Mouse (Mus musculus): ENCODE results near the gene Thoc3. TPM values are rescaled to one million over a fixed set of nuclear protein-coding genes. Genes with fewer than 3 reads are reported as not detected.

Thoc3 gene
- polyA plus RNA-seq, 1 experiment from 2014 or later = 90.6 TPM

GRCm38 (mm10) chr13:54491381-54491780 is 22.7 kb upstream of the Thoc3 start:
- 80% methylated on average over 6 of the region's 6 CpGs for WGBS
- Histone ChIP-seq H3K4me1 (ENCODE audit: control insufficient read depth, insufficient read depth, low read length) (no peaks in the 10 kb centered on the region), H3K27me3 (replicated peaks; ENCODE audit: control insufficient read depth, insufficient read depth, low read length) (no peaks in the 10 kb centered on the region), H3K4me2 (ENCODE audit: low read depth, low read length) (no peak overlapping the region), H3K27ac (ENCODE audit: low read length) (no peak overlapping the region), H3K9ac (ENCODE audit: low read depth, low read length) (no peak overlapping the region), H3K36me3 (ENCODE audit: control insufficient read depth, insufficient read depth, low read length) (no peaks in the 10 kb centered on the region), H3K4me3 (ENCODE audit: low read length) (no peak overlapping the region), H3K9me3 (ENCODE audit: control insufficient read depth, low read length) (no peaks in the 10 kb centered on the region)
- ATAC-seq = no peak

- 77% methylated on average over 5 of the region's 5 CpGs for WGBS
Measured at GRCm38 (mm10) chr13:54490411-54490810, 21.8 kb upstream of the Thoc3 start.

GRCm38 (mm10) chr13:54481498-54481897 is 12.8 kb upstream of the Thoc3 start:
- H3K4me1 ChIP-seq (ENCODE audit: control insufficient read depth, insufficient read depth, low read length) = no peaks in the 10 kb centered on the region
- ATAC-seq = no peak
- H3K9ac ChIP-seq (ENCODE audit: low read depth, low read length) = no peak overlapping the region
- H3K36me3 ChIP-seq (ENCODE audit: control insufficient read depth, insufficient read depth, low read length) = no peaks in the 10 kb centered on the region
- no peak overlapping the region for H3K4me3 ChIP-seq (ENCODE audit: low read length)
- no peaks in the 10 kb centered on the region for H3K9me3 ChIP-seq (ENCODE audit: control insufficient read depth, low read length)
- 80% methylated on average over 14 of the region's 14 CpGs for WGBS
- no peak overlapping the region for H3K4me2 ChIP-seq (ENCODE audit: low read depth, low read length)
- no peaks in the 10 kb centered on the region for H3K27me3 ChIP-seq (replicated peaks; ENCODE audit: control insufficient read depth, insufficient read depth, low read length)
- no peak overlapping the region for H3K27ac ChIP-seq (ENCODE audit: low read length)

More at GRCm38 (mm10) chr13:54490411-54490810, 21.8 kb upstream of the Thoc3 start:
- Histone ChIP-seq H3K27me3 (replicated peaks; ENCODE audit: control insufficient read depth, insufficient read depth, low read length) (no peaks in the 10 kb centered on the region), H3K36me3 (ENCODE audit: control insufficient read depth, insufficient read depth, low read length) (no peaks in the 10 kb centered on the region), H3K4me1 (ENCODE audit: control insufficient read depth, insufficient read depth, low read length) (no peaks in the 10 kb centered on the region), H3K4me3 (ENCODE audit: low read length) (no peak overlapping the region), H3K27ac (ENCODE audit: low read length) (no peak overlapping the region), H3K9me3 (ENCODE audit: control insufficient read depth, low read length) (no peaks in the 10 kb centered on the region), H3K9ac (ENCODE audit: low read depth, low read length) (no peak overlapping the region), H3K4me2 (ENCODE audit: low read depth, low read length) (no peak overlapping the region)
- ATAC-seq = no peak

DNA sequence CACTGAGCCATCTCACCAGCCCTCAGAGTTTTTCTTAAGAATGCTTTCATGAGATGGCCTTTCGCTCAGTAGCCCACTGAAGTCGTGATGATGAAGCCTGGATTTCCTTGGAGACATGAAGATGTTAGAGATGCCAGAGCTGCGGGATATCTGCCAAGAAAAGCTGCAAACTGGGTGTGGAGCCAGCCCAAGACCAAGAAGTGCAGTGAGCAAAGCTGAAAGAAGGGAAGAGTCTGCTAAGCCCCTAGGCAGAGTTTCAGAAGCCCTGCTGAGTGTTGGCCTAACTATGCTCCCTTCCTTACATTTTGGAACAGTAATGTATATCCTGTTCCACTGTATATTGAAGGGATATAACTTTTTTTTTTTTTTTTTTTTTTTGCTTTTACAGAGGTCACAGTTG is 10.6 kb upstream of the Thoc3 start:
- H3K9ac ChIP-seq (ENCODE audit: low read depth, low read length) = no peak overlapping the region
- H3K36me3 ChIP-seq (ENCODE audit: control insufficient read depth, insufficient read depth, low read length) = no peaks in the 10 kb centered on the region
- no peak overlapping the region for H3K4me3 ChIP-seq (ENCODE audit: low read length)
- ATAC-seq = no peak
- H3K27ac ChIP-seq (ENCODE audit: low read length) = no peak overlapping the region
- H3K4me2 ChIP-seq (ENCODE audit: low read depth, low read length) = no peak overlapping the region
- H3K27me3 ChIP-seq (replicated peaks; ENCODE audit: control insufficient read depth, insufficient read depth, low read length) = no peaks in the 10 kb centered on the region
- H3K4me1 ChIP-seq (ENCODE audit: control insufficient read depth, insufficient read depth, low read length) = no peaks in the 10 kb centered on the region
- no peaks in the 10 kb centered on the region for H3K9me3 ChIP-seq (ENCODE audit: control insufficient read depth, low read length)
- WGBS = 72% methylated on average over 3 of the region's 3 CpGs

- no peak for ATAC-seq
Measured at GRCm38 (mm10) chr13:54475702-54476101, 7.1 kb upstream of the Thoc3 start.

GRCm38 (mm10) chr13:54474996-54475395 is 6.3 kb upstream of the Thoc3 start:
- Histone ChIP-seq H3K27me3 (replicated peaks; ENCODE audit: control insufficient read depth, insufficient read depth, low read length) (no peaks in the 10 kb centered on the region), H3K36me3 (ENCODE audit: control insufficient read depth, insufficient read depth, low read length) (no peaks in the 10 kb centered on the region), H3K9ac (ENCODE audit: low read depth, low read length) (no peak overlapping the region), H3K4me3 (ENCODE audit: low read length) (no peak overlapping the region), H3K4me2 (ENCODE audit: low read depth, low read length) (no peak overlapping the region), H3K9me3 (ENCODE audit: control insufficient read depth, low read length) (no peaks in the 10 kb centered on the region), H3K4me1 (ENCODE audit: control insufficient read depth, insufficient read depth, low read length) (no peaks in the 10 kb centered on the region), H3K27ac (ENCODE audit: low read length) (no peak overlapping the region)
- ATAC-seq = no peak
- 61% methylated on average over 2 of the region's 2 CpGs for WGBS

More at GRCm38 (mm10) chr13:54475702-54476101, 7.1 kb upstream of the Thoc3 start:
- no peaks in the 10 kb centered on the region for H3K27me3 ChIP-seq (replicated peaks; ENCODE audit: control insufficient read depth, insufficient read depth, low read length)
- no peaks in the 10 kb centered on the region for H3K9me3 ChIP-seq (ENCODE audit: control insufficient read depth, low read length)
- WGBS = 71% methylated on average over 5 of the region's 5 CpGs
- no peak overlapping the region for H3K4me3 ChIP-seq (ENCODE audit: low read length)
- no peak overlapping the region for H3K27ac ChIP-seq (ENCODE audit: low read length)
- H3K36me3 ChIP-seq (ENCODE audit: control insufficient read depth, insufficient read depth, low read length) = no peaks in the 10 kb centered on the region
- no peaks in the 10 kb centered on the region for H3K4me1 ChIP-seq (ENCODE audit: control insufficient read depth, insufficient read depth, low read length)
- no peak overlapping the region for H3K4me2 ChIP-seq (ENCODE audit: low read depth, low read length)
- no peak overlapping the region for H3K9ac ChIP-seq (ENCODE audit: low read depth, low read length)

GRCm38 (mm10) chr13:54471967-54472366 is 3.3 kb upstream of the Thoc3 start:
- Histone ChIP-seq H3K9ac (ENCODE audit: low read depth, low read length) (no peak overlapping the region), H3K27ac (ENCODE audit: low read length) (no peak overlapping the region), H3K4me3 (ENCODE audit: low read length) (no peak overlapping the region), H3K27me3 (replicated peaks; ENCODE audit: control insufficient read depth, insufficient read depth, low read length) (no peaks in the 10 kb centered on the region), H3K9me3 (ENCODE audit: control insufficient read depth, low read length) (no peaks in the 10 kb centered on the region), H3K4me1 (ENCODE audit: control insufficient read depth, insufficient read depth, low read length) (peaks cover 7% of the 10 kb centered on the region), H3K36me3 (ENCODE audit: control insufficient read depth, insufficient read depth, low read length) (peaks cover 6% of the 10 kb centered on the region; the same call in 1 of the 2 replicates), H3K4me2 (ENCODE audit: low read depth, low read length) (no peak overlapping the region)
- WGBS = 79% methylated on average over 4 of the region's 4 CpGs
- ATAC-seq = no peak

DNA sequence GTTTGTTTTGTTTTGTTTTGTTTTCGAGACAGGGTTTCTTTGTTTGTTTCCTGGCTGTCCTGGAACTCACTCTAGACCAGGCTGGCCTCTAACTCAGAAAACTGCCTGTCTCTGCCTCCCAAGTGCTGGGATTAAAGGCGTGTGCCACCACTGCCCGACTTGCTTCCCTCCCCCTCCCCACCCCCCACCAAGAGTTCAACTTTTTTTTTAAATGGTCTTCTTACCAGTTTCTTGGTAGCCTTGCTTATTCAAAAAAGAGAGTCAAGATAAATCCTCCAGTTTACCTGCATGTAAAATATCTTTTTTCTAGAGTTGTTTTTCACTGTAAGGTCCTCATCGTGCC is 334 bp upstream of the Thoc3 start:
- Histone ChIP-seq H3K27me3 (replicated peaks; ENCODE audit: control insufficient read depth, insufficient read depth, low read length) (no peaks in the 10 kb centered on the region), H3K4me1 (ENCODE audit: control insufficient read depth, insufficient read depth, low read length) (peaks cover 7% of the 10 kb centered on the region), H3K9me3 (ENCODE audit: control insufficient read depth, low read length) (no peaks in the 10 kb centered on the region), H3K36me3 (ENCODE audit: control insufficient read depth, insufficient read depth, low read length) (peaks cover 36% of the 10 kb centered on the region), H3K4me2 (ENCODE audit: low read depth, low read length) (peak overlapping the region; percentile 40), H3K4me3 (ENCODE audit: low read length) (peak overlapping the region; percentile 88), H3K9ac (ENCODE audit: low read depth, low read length) (peak overlapping the region; percentile 93), H3K27ac (ENCODE audit: low read length) (no peak overlapping the region)
- ATAC-seq = peak; percentile 85
- 14% methylated on average over 4 of the region's 4 CpGs for WGBS

GRCm38 (mm10) chr13:54459282-54459681 is 9.4 kb downstream of the Thoc3 start:
- H3K4me2 ChIP-seq (ENCODE audit: low read depth, low read length) = no peak overlapping the region
- 0 out of 2 replicates have a peak overlapping the region, but pooled peaks have one; percentile 6 for H3K27ac ChIP-seq (ENCODE audit: low read length)
- no peak overlapping the region for H3K4me3 ChIP-seq (ENCODE audit: low read length)
- peaks cover 34% of the 10 kb centered on the region for H3K36me3 ChIP-seq (ENCODE audit: control insufficient read depth, insufficient read depth, low read length)
- 60% methylated on average over 4 of the region's 4 CpGs for WGBS
- H3K9me3 ChIP-seq (ENCODE audit: control insufficient read depth, low read length) = no peaks in the 10 kb centered on the region
- H3K4me1 ChIP-seq (ENCODE audit: control insufficient read depth, insufficient read depth, low read length) = no peaks in the 10 kb centered on the region
- H3K9ac ChIP-seq (ENCODE audit: low read depth, low read length) = no peak overlapping the region
- peak; percentile 38; the same call in 1 of the 2 replicates for ATAC-seq
- no peaks in the 10 kb centered on the region for H3K27me3 ChIP-seq (replicated peaks; ENCODE audit: control insufficient read depth, insufficient read depth, low read length)

DNA sequence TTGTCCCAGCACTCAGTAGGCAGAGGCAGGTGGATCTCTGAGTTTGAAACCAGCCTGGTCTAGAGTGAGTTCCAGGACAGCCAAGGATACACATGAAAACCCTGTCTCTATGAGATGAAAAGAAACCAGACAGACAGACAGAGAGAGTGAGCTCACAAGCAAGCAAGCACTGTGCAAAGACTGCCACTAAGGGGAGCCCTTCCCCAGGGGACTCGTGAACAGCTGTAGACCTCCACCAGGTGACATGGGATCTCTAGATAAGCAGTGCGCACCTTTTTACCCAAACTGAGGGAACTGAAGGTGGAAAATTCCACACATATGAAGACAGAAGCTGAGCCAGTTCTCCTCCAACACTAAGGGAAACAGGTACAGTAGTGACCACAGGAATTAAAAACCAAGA is 11.6 kb downstream of the Thoc3 start:
- H3K4me3 ChIP-seq (ENCODE audit: low read length) = no peak overlapping the region
- no peak for ATAC-seq
- H3K27me3 ChIP-seq (replicated peaks; ENCODE audit: control insufficient read depth, insufficient read depth, low read length) = no peaks in the 10 kb centered on the region
- no peaks in the 10 kb centered on the region for H3K9me3 ChIP-seq (ENCODE audit: control insufficient read depth, low read length)
- H3K4me2 ChIP-seq (ENCODE audit: low read depth, low read length) = no peak overlapping the region
- H3K9ac ChIP-seq (ENCODE audit: low read depth, low read length) = no peak overlapping the region
- no peak overlapping the region for H3K27ac ChIP-seq (ENCODE audit: low read length)
- no peaks in the 10 kb centered on the region for H3K4me1 ChIP-seq (ENCODE audit: control insufficient read depth, insufficient read depth, low read length)
- WGBS = 73% methylated on average over 2 of the region's 2 CpGs
- H3K36me3 ChIP-seq (ENCODE audit: control insufficient read depth, insufficient read depth, low read length) = peaks cover 16% of the 10 kb centered on the region
